Mouse (Mus musculus): ENCODE measurements around the gene Rspry1. TPM values are rescaled to one million over a fixed set of nuclear protein-coding genes. Genes with fewer than 3 reads are reported as not detected.

The Rspry1 gene
- polyA plus RNA-seq, 1 experiment from 2014 or later: 35.0 TPM

DNA sequence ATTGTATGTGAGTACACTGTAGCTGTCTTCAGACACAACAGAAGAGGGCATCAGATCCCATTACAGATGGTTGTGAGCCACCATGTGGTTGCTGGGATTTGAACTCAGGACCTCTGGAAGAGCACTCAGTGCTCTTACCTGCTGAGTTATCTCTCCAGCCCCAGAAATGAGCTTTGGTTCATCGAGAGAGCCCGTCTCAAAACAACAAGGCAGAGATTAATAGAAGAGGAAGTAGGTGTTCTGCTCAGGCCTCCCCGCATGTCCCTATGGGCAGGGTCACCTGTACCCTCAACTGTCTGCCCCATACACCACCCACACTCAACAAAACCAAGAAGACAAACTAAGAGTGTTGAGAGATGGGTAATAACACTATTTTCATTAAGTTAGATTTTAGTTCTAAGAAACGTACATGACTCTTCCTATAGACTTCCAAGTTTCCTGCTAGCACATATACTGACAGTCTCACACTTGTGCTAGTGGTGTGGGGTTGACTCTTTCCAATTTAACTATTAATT is 98.7 kb downstream of the Rspry1 start:
- ATAC-seq (ENCODE audit: insufficient read depth): no peak
- TF ChIP-seq CTCF (IDR thresholded peaks at IDR 0.05; ENCODE audit: low read depth): no peak

DNA sequence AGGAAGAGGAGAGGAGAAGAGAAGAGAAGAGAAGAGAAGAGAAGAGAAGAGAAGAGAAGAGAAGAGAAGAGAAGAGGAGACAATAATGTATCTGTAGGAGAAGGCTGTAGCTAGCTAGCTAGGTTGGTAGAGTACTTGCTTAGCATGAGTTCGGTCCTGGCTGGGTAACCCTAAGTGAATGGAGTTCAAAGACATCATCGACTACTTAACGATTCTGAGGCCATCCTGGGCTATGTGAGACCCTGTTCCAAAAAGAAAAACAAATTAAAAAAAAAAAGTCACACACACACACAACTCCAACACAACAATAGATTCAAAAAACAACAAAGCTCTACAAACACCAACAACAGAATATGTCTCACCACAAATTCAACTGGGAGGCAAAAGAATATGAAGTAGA is 100.4 kb downstream of the Rspry1 start:
- H3K9me3 ChIP-seq (ENCODE audit: low read depth, low read length): no peaks in the 10 kb centered on the region
- no peak overlapping the region for H3K9ac ChIP-seq
- no peak for TF ChIP-seq CTCF (IDR thresholded peaks at IDR 0.05; ENCODE audit: low read depth)
- H3K4me3 ChIP-seq (ENCODE audit: low read depth, low read length): no peak overlapping the region
- 63% methylated on average over 3 of the region's 3 CpGs for WGBS
- peaks cover 2% of the 10 kb centered on the region; the same call in 1 of the 2 replicates for H3K27me3 ChIP-seq (ENCODE audit: insufficient read depth, low read length)
- ATAC-seq (ENCODE audit: insufficient read depth) (no peak), DNase-seq (no peak)
- H3K4me1 ChIP-seq (ENCODE audit: insufficient read depth): no peaks in the 10 kb centered on the region
- H3K27ac ChIP-seq (ENCODE audit: low read depth): no peak overlapping the region
- H3K4me2 ChIP-seq: no peak overlapping the region; the same call in 1 of the 2 replicates
- no peaks in the 10 kb centered on the region for H3K36me3 ChIP-seq (ENCODE audit: insufficient read depth)

More for the DNA sequence above, 98.7 kb downstream of the Rspry1 start:
- H3K4me2 ChIP-seq: no peak overlapping the region
- H3K36me3 ChIP-seq (ENCODE audit: insufficient read depth): no peaks in the 10 kb centered on the region
- 70% methylated on average over 4 of the region's 4 CpGs for WGBS
- H3K9me3 ChIP-seq (ENCODE audit: low read depth, low read length): no peaks in the 10 kb centered on the region
- H3K27ac ChIP-seq (ENCODE audit: low read depth): no peak overlapping the region
- H3K4me1 ChIP-seq (ENCODE audit: insufficient read depth): peaks cover 4% of the 10 kb centered on the region; the same call in 1 of the 2 replicates
- DNase-seq: no peak
- H3K4me3 ChIP-seq (ENCODE audit: low read depth, low read length): no peak overlapping the region
- peaks cover 19% of the 10 kb centered on the region for H3K27me3 ChIP-seq (ENCODE audit: insufficient read depth, low read length)
- no peak overlapping the region for H3K9ac ChIP-seq

DNA sequence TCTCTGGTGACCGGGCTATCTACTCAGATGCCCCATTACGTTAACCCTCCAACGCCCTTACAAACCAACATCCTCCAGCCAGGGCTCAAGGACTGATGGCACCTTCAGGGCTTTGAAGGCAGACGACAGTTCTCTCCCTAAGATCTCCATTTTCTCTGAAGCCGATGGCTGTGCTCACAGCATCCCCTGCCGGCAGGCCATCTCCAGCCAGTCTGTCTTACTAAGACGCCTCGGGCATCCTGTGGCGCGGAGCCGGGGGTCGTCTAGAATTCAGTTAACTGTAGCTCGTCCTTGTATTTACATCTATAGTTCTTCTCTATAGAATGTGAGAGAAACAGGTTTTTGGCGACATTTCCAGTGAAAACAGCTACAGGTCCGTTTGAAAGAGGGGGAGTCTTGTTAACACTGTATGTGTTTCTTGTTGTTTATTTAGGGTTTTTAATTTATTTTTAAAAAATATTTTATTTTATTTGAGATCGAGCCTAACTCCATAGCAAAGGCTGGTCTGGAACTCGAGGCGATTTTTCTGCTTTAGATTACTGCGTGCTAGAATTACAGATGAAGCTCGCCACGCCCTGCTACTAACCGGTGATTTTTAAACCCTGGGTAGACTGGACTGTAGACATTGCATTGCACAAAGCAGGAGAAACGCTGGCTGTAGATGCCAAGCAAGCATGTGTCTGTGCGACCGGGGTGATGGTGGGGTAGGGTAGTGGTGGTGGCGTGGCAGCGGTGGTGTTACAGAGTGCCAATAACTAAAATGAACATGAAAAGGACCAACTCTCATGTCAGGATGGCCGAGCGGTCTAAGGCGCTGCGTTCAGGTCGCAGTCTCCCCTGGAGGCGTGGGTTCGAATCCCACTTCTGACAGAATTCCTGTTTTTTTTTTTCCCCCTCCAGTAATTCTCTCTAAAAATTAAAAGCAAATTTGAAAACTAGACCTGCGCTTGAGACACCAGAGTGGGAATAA is 101.4 kb downstream of the Rspry1 start:
- peak; percentile 84 for ATAC-seq (ENCODE audit: insufficient read depth)

DNA sequence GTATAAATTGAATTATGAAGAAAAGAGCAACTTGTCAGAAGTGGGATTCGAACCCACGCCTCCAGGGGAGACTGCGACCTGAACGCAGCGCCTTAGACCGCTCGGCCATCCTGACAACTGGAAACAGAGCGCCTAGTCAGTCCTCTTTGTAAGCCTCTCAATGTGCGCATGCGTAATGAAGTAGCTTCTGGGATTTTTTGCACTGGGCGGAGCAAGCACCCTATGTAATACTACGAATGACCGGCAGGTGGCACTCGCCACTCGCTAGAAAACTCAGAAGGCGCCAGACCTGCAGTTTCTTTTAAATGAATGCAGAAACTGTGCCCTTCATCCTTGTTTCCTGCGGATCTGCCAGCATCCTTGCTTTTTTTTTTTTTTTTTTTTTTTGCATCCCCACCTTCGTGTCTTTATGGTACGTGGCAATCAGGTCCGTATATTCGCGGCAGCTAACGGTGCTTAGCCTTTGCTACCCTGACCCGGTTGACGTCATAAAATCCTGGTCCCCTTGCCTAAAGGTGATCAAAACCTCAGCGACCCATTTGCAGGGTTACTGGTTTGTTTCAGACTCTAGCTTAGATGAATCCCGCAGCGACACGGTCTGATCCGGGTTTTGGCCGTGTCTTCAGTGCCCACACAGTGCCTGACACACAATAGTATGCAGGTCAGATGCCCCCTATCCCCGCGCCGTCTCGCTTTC is 102.4 kb downstream of the Rspry1 start:
- peak overlapping the region; percentile 74 for H3K4me2 ChIP-seq
- no peak overlapping the region for H3K27ac ChIP-seq (ENCODE audit: low read depth)
- no peaks in the 10 kb centered on the region for H3K36me3 ChIP-seq (ENCODE audit: insufficient read depth)
- DNase-seq (peak; percentile 100), ATAC-seq (ENCODE audit: insufficient read depth) (peak; percentile 90)
- no peaks in the 10 kb centered on the region for H3K4me1 ChIP-seq (ENCODE audit: insufficient read depth)
- peak overlapping the region; percentile 42 for H3K9ac ChIP-seq
- peak; percentile 90 for TF ChIP-seq CTCF (IDR thresholded peaks at IDR 0.05; ENCODE audit: low read depth)
- no peaks in the 10 kb centered on the region for H3K27me3 ChIP-seq (ENCODE audit: insufficient read depth, low read length)
- peak overlapping the region; percentile 51 for H3K4me3 ChIP-seq (ENCODE audit: low read depth, low read length)
- under 1% methylated on average over 35 of the region's 35 CpGs for WGBS
- H3K9me3 ChIP-seq (ENCODE audit: low read depth, low read length): no peaks in the 10 kb centered on the region

More for the DNA sequence above, 101.4 kb downstream of the Rspry1 start:
- peak overlapping the region; percentile 64 for H3K4me2 ChIP-seq
- peak overlapping the region; percentile 42; the same call in 1 of the 2 replicates for H3K27ac ChIP-seq (ENCODE audit: low read depth)
- peak; percentile 92 for DNase-seq
- peak overlapping the region; percentile 51 for H3K4me3 ChIP-seq (ENCODE audit: low read depth, low read length)
- H3K9ac ChIP-seq: peak overlapping the region; percentile 10
- H3K27me3 ChIP-seq (ENCODE audit: insufficient read depth, low read length): no peaks in the 10 kb centered on the region
- H3K4me1 ChIP-seq (ENCODE audit: insufficient read depth): no peaks in the 10 kb centered on the region
- no peaks in the 10 kb centered on the region for H3K36me3 ChIP-seq (ENCODE audit: insufficient read depth)
- peak; percentile 96 for TF ChIP-seq CTCF (IDR thresholded peaks at IDR 0.05; ENCODE audit: low read depth)
- under 1% methylated on average over 35 of the region's 35 CpGs for WGBS
- H3K9me3 ChIP-seq (ENCODE audit: low read depth, low read length): no peaks in the 10 kb centered on the region

DNA sequence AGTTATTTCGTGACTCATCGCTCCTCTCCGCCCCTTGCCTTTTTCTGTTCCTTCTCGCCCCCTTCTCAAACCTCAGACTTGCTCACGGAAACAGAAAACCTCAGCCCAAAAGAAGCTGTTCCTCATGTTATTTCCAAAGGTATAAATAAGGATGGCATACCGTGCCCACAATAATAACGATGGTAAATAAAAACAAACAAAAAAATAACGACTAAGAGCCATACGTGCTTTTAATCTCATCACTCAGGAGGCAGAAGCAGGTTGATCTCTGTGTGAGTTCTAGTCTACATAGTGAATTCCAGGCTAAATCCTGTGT is 102.9 kb downstream of the Rspry1 start:
- DNase-seq: no peak
- no peak for ATAC-seq (ENCODE audit: insufficient read depth)
- TF ChIP-seq CTCF (IDR thresholded peaks at IDR 0.05; ENCODE audit: low read depth): no peak
- no peak overlapping the region for H3K27ac ChIP-seq (ENCODE audit: low read depth)
- no peaks in the 10 kb centered on the region for H3K36me3 ChIP-seq (ENCODE audit: insufficient read depth)
- peak overlapping the region; percentile 51 for H3K4me3 ChIP-seq (ENCODE audit: low read depth, low read length)
- no peaks in the 10 kb centered on the region for H3K27me3 ChIP-seq (ENCODE audit: insufficient read depth, low read length)
- H3K4me2 ChIP-seq: peak overlapping the region; percentile 74
- H3K9ac ChIP-seq: peak overlapping the region; percentile 42
- 16% methylated on average over 9 of the region's 9 CpGs for whole genome bisulfite sequencing
- no peaks in the 10 kb centered on the region for H3K4me1 ChIP-seq (ENCODE audit: insufficient read depth)
- no peaks in the 10 kb centered on the region for H3K9me3 ChIP-seq (ENCODE audit: low read depth, low read length)

DNA sequence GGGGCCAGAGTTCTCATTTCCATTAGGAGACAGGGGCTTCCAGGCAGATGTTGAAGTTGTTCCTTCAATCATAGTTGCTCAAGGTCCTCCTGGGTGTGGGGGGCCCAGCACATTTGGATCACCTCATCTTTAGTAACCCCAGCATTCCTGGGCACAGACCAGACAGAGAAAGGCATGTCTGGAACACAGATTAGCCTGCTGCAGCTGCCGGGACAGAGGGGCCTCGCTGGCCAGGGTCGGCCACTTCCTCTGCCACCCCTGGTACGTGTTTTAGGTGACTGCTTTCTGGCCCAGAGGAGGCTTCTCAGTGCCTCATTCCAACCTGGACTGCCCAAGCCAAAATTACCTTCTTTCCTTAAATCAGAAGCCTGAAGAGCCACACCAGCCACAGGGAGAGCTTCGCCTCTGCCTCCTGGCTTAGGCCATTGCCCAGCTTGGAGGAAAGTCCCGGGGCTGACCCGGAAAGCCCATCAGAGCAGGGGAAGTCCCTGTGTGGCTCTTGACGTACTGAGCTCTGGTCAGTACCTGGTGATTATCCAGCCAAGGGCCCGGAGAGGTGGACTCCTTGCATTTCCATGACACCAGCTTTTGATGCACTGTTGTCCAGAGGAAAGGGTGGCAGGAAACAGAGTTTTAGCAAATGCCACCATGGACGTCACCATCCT is 104.0 kb downstream of the Rspry1 start:
- no peaks in the 10 kb centered on the region for H3K4me1 ChIP-seq (ENCODE audit: insufficient read depth)
- H3K4me2 ChIP-seq: no peak overlapping the region
- H3K4me3 ChIP-seq (ENCODE audit: low read depth, low read length): no peak overlapping the region
- TF ChIP-seq CTCF (IDR thresholded peaks at IDR 0.05; ENCODE audit: low read depth): no peak
- no peak for DNase-seq
- H3K27ac ChIP-seq (ENCODE audit: low read depth): no peak overlapping the region
- ATAC-seq (ENCODE audit: insufficient read depth): no peak
- H3K27me3 ChIP-seq (ENCODE audit: insufficient read depth, low read length): no peaks in the 10 kb centered on the region
- no peak overlapping the region for H3K9ac ChIP-seq
- H3K9me3 ChIP-seq (ENCODE audit: low read depth, low read length): no peaks in the 10 kb centered on the region
- WGBS: 74% methylated on average over 10 of the region's 10 CpGs
- H3K36me3 ChIP-seq (ENCODE audit: insufficient read depth): no peaks in the 10 kb centered on the region
